Mouse (Mus musculus) kidney, postnatal 36 days (tissue): ENCODE measurements around the gene AY358078.
"Not testable (repeated sequence)": the region's sequence is repeated elsewhere in the genome, so short reads cannot be mapped to it uniquely, and the experiment has no call there.

Experiments
- DNase-seq, 2 experiments: peaks; one replicate each; pipeline ENCODE4 v3.0.0; 2021 to 2022; ENCODE audit warnings: mixed read lengths in 2 of 2

The AY358078 gene

DNA sequence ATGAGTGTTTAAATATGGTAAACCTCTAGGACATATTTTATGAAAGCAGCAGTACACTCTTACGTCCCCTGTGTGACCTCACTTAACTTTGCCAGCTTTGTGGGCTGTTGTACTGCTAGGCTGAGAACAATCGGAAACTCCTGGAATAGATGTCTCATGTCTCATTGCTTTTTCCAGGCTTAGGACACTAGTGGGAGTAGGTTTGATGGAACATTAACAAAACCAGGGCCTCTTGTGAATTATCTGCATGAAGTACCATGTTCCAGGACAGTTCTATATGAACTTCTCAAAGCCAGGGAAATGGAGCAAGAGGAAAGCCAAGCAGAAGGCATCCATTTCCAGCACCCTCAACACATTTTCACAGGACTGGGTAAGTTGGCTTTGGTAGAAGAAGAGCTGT lies at the start of gene AY358078:
Gene AY358078, plus strand, starts transcription at position 301 of the 400 bp plus-strand sequence.
- no peak for DNase-seq

DNA sequence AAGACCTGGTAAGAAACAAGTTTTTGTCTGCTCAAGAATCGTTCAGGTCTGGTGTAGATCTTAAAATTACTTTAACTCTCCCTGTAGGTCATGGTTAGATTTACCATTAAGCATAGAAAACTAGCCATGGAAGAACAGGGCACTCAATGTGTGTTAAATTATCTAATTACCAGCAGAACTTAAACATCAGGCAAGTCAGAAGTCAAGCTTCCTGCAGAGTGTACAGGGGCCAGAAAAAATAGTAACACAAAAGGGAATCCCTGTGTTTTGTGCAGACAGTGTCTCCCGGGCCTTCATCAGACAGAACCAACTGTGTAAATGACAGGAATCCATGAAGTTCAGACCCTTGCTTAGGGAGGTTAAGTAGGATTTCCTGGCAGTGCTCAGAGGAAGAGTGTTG lies 43.9 kb upstream of the AY358078 start:
- no peak for DNase-seq

DNA sequence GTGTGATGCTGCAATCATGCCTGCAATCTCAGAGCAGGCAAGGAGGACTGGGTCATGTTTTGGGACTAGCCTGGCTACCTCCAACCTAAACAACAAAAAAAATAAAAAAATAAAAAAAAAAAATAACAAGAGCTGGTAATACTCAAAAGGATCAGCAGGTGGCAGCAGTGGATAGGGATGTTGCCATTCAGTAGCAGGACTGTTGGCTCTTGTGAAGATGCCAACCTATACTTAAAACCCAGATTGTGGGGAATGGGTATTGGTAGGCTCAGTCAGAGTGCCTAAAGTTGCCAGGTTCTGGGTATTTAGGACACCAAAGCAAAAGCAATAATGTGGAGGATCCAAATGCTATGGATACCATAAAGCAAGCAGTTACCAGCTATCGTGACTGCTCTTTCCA lies 28.5 kb upstream of the AY358078 start:
- DNase-seq = not testable (repeated sequence)

DNA sequence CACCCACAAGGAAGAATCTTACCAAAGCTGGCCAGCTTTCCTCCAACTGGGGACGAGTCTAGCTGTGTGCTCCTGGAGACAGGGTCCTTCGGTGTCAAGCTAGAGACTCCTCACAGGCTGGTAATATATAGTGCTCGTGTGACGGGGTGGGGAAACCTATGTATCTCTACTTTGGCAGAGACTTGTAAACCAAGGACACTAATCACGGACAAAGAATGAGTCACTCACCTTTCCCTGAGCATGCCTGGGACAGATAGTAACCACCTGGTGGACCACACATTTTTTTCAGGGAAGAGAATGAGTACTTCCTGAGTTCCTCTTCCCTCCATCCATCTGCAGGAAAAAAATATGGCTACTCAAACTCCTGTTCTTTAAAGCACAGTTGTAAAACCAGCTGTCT lies 26.4 kb upstream of the AY358078 start, which contains the start of gene Ang4:
Gene Ang4, minus strand, starts transcription at position 101 of the 400 bp plus-strand sequence.
- DNase-seq = no peak

DNA sequence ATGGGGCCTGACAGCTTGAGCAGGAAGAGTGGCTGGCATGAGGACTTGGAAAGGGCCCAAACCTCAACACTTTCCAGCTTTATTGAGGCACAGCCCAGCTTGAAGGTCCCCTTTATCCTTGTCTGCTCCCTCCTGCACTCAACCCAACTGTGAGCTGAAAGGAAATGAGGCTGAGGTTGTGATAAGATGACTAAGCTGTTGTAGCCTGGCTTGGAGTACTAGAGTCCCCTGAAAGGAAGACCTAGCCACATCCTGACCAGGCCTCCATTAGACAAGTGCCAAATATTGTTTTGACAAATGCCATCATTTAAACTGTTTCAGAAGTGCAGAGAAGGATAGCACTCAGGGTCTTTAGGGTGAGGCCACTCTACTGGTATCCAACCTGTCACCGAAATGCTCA lies 22.1 kb upstream of the AY358078 start:
- no peak for DNase-seq

DNA sequence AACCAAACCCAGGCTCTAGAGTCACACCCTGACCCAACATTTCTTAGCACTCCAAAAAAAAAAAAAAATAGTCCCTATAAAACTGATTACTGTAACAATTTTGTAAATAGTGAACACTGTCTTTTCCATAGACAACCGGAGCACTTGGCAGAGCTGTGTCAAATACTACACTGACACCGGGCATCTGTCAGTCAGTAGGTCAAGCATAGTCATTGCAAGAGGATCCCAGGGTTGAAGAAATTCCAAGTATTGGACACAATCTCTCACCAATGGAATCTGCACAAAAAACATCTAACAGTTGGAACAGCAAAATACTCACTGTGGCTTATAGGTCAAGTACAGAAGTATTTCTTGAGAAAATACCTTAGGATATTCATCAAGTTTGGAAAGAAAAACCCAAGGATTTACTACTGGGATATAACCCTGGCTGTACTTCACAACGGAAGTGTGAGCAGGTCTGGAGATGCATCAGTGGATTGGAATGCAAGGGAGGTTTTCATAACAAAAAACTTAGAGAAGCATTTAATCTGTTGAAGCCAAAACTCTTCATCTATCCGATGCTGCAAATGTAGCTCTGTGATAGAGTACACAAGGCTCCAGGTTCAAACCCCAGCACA lies 20.9 kb upstream of the AY358078 start:
- no peak for DNase-seq

DNA sequence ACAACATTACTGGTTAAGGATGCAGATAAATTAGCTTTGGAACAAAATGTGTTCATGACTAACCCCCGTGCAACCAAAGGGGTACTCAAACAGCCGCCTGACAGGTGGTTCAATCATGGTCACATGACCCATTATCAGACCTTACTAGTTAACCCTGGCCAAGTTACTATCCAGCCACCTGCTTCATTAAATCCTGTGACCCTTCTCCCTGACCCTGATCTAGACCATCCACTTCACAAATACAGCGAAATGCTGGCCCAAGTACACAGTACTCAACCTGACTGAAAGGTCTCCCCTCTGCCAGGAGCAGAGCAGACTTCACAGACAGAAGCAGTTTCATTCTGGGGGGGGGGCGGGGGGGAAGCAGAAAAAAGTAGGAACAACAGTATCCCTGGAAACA lies 13.5 kb upstream of the AY358078 start:
- no peak for DNase-seq

DNA sequence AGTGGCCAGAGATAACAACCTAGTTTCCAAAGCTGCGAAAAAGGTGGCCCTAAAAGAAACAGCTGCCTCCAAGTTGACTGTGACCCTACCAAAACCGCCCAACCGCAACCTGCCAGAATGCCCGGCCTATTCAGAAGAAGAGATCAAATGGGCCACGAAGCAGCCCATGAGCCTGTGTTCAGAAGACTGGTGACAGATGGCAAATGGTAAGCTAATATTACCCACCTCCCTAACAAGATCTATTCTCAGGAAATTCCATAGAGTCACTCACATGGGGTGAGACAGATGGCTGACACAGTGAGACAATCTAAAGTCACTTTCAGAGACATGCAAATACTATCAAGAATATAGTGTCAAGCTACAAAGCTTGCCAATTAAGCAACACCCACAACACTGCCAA lies 12.8 kb upstream of the AY358078 start:
- DNase-seq = no peak

DNA sequence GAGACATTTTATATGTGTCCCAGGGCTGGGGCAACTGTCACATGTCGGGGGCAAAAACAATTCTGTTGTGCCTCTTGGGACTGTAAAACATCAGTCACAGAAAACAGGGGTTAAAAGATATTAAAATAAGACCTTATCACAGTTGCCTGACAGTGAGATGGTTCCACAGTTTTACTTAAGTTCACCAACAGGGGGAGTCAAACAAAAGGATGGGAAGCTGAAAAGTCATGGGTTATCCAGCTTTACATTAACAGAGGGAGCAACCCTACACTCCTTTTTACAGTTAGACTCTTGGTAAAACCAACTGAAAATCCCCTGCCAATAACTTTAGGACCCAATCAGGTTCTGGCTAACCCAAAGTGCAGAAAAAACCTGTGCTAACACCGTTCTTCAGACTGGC lies 10.7 kb upstream of the AY358078 start:
- no peak for DNase-seq

DNA sequence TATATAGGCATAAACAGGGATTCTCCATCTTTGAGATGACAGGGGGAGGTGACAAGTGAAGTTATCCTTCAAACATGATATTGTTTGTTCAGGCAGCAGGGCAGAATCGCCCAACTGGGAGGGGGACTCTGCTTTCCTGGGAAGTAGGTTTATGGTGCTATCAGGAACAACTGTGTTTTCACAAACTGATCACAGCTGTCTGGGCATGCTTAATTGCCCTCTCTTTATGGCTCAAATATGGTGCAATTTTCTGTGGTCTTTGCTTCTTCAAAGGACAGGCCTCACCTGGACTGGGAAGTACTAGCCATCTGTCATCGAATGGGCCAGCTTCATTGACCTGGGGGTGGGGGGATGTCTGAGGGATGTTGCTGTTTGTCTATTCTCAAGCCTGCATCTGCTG lies 5.7 kb upstream of the AY358078 start:
- DNase-seq = no peak

DNA sequence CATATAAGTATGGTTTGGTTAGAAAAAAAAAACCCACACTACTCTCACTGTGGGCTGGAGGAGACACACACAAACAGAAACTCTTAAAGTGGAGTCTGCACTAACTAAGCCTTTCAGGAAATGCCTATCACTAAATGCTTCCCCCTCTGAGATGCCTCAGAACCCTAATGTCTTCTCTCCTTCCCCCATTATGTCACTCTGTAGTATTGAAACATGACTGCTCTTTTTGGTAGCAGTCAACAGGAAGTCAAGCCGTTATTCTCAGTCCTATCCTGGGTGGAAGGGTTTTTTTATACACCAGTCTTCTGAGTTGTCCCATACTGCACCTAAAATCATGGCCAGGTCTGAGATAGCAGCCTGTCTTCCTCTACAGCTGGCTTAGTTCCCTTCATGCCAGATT lies 26.8 kb downstream of the AY358078 start:
- no peak for DNase-seq

DNA sequence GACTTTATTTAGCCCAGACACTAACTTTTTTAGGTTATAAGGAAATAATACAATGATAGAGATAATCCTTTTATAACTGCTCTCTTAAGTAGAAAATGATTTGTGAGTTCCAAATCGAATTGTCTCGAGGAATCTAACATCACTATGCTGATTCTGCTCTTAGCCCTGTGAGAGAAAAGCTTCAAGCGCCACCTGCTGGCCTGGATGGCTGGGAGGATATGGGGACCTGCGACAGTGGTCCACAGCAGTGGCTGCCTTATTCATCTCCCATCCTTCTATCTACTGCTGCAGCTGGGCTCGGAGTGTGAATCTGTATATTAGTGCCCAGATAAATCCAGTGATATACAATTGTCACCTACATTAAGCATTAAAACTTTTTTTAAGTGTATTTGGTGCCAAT lies 28.0 kb downstream of the AY358078 start:
- DNase-seq = peak in 1 of 2 experiments; percentile 53

DNA sequence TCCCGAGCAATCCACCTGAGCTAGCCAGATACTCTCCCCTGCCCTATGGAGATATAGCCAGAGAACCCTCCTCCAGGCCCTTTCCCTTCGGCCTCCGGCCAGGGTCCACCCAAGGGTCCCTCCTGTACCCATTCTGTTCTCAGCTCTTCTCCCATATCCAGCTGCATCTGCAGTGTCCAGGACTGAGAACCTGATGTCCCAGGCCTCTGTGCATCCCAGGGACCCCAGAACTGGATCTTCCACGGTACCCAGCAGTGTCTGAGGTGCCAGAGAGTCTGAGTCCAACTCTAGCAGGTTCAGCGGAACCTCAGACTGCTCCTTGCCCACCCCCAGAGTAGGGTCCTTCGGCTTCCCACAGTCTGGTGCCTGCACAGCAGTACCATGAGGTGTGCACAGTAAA lies 29.3 kb downstream of the AY358078 start:
- DNase-seq = no peak

DNA sequence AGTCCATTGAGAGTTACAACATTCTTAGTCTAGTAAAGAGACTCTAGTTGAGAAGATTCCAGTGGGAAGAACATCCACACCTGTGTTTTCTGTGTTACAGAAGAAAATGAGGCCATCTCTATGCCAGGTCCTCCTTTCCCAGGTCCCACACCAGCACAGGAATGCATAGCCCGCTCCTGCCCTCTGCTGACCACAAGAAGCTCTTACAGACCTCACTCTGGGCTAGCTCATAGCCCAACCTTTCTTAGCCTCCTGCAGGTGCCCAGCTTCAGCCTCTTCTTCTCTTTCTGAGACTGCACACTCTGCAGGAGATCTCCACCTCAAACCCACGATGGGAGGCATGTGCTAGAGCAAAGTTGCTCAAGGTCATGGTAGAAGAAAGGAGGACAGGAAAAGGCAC lies 38.6 kb downstream of the AY358078 start:
- DNase-seq = peak in 1 of 2 experiments; percentile 13

DNA sequence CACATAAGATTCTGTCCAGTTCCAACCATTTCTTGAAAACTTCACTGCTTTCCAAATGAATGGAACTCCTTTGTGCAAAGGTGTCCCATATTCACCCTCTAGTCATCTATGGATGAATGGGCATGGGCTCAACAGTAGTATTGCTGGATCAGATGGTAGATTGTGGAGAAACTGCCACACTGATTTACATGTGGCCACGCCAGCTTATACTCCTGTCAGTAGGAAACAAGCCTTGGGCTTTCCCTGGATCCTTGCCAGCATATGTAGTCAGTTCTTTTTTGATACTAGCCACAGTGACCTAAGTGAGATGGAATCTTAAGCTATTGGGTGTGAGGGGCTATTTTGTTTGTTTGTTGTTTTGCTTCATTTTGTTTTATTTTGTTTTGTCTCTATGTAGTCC lies 42.4 kb downstream of the AY358078 start:
- DNase-seq = no peak

DNA sequence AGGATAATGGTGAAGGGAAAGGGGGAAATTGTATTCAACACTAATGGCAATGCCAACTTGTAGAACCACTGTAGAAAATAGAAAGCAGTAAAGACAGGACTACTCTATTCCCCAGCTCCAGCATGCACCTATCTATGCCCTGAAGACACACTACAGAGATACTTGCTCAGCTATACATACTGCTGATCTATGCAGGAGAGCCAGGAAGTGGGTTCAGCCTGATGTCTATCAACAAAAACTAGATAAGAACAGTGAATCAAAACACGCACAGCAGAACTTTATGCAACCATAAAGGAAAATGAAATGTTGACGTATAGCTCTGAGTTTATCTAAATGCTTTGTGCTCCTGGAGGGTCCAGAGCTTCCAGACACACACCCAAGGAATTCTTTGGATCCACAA lies 42.9 kb downstream of the AY358078 start:
- DNase-seq = no peak

DNA sequence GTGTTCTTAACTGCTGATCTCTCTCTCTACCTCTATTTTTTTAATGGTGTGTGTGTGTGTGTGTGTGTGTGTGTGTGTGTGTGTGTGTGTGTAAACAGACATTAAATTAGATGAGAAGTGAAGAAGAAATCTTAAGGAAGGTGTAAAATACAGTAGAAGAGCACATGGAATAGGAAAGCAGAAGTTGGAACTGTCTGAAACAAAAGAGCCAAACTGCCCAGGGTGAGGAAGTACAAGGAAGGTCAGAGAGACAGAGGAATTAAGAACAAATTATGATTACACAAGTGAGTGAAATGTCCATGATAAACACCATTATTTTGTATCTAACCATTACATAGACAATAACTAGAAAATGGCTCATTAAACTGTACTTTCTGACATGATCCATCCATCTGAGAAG lies 44.0 kb downstream of the AY358078 start:
- DNase-seq = no peak

DNA sequence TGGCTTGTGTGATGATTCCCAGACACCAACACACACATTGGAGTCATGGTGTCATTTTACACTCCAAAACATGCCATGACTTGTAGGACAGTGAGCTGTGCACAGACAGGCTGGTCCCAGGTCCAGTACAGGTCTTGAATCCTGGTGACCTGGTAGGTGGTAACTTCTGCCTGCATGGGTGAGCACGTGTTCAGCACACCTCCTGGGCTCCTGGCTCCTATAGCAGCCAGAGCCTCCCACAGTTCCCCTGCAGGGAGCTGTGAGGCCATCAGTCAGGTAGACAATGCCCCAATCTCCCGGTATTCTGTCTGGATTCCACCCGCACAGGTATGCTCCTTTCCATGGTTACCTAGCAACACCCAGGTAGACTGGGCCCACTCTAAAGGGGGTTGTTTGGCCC lies 46.7 kb downstream of the AY358078 start:
- DNase-seq = no peak

DNA sequence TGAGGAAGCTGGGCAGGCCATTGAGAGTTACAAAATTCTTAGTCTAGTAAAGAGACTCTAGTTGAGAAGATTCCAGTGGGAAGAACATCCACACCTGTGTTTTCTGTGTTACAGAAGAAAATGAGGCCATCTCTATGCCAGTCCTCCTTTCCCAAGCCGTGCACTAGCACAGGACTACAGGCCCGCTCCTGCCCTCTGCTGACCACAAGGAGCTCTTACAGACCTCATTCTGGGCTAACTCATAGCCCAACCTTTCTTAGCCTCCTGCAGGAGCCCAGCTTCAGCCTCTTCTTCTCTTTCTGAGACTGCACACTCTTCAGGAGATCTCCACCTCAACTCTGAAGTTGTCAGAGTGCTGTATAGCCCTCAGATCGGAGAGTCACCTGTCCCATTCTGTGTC lies 51.2 kb downstream of the AY358078 start:
- peak in 1 of 2 experiments; percentile 10 for DNase-seq

DNA sequence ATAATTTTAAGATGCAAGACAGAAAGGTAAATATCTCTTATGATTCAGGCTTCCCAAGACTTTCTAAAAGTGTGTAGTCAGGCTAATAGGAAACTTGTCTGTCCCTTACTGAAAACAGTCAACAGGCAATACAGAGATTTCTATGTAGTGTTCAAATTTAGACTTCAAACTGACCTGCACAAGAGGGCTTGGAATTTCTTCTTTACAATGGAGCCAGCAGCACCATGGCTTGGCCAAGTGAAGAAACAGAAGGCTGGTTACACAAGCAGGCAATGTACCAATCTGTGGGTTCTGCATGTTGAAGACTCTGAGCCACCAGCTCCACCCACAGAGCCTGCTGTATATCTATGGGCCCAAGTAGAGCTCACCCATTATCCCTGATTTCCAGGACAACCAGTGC lies 53.6 kb downstream of the AY358078 start, which contains the start of gene Ear6:
Gene Ear6, plus strand, starts transcription at position 301 of the 400 bp plus-strand sequence.
- no peak for DNase-seq

DNA sequence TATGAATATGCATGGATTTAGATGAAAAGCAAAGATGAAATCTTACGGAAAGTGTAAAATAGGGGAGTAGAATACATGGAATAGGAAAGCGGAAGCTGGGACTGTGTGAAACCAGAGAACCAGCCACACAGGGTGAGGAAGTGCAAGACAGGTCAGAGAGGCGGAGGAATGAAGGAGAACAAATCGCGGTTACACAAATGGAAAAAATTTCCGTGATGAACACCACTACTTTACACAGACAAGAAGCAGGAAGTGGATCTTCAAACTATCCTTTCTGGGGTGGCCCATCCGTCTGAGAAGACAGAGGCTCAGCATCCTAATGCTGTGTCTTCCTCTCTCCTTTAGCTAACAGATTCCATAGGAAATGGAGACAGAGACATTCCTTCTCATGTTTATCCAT lies 55.4 kb downstream of the AY358078 start:
- not testable (repeated sequence) for DNase-seq

DNA sequence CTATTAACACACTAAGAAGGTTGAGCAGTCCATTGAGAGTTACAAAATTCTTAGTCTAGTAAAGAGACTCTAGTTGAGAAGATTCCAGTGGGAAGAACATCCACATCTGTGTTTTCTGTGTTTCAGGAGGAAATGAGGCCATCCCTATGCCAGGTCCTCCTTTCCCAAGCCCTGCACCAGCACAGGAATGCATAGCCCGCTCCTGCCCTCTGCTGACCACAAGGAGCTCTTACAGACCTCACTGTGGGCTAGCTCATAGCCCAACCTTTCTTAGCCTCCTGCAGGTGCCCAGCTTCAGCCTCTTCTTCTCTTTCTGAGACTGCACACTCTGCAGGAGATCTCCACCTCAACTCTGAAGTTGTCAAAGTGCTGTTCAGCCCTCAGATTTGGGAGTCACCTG lies 63.8 kb downstream of the AY358078 start:
- peak in 1 of 2 experiments; percentile 29 for DNase-seq

DNA sequence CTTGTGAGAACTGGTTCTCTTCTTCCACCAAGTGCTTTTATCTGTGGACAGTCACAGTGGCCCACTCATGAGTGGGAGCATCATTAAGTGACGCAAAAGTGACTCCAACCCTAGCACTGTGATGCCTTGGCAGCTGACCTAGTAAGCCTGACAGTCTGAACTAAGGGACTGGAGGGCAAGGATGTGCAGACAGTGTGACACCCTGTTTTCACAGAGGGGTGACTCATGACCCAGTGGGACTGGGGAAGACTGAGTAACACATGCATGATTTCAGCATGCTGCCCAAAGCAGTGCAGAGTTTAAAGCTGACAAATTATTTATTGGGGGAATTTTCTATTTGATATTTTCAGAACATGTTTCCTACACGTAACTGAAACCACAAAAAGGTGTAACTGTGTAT lies 70.9 kb downstream of the AY358078 start:
- DNase-seq = no peak

DNA sequence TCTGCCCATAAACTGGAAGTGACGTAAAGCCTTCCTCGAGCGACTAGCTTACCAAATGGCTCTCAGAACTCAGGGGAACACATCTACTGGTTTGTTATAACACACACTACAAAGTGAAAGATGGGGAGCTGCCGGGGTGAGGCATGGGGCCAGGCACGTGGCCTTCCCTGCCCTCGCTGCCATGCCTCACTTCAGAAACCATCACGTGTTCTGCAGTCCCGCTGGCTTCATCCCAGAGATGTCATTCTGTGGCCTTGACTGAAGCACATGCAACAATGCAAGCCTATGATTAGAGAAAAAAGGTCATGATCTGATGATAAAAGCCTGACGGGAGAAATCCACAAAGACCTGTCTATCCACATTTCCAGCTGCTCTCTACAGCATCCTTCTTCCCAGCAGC lies 71.9 kb downstream of the AY358078 start:
- no peak for DNase-seq
